Mouse (Mus musculus) limb, embryonic 15.5 days (tissue): ENCODE measurements around the gene Zfp219. TPM values are rescaled to one million over a fixed set of nuclear protein-coding genes. Genes with fewer than 3 reads are reported as not detected.
A peak's percentile ranks its signal among the peaks of the same experiment; 100 is the strongest.

Source experiments
- ATAC-seq: fragments of 200-750 bp; cut with Nextera tagmentation; 2 replicates; pipeline ENCODE4 v1.8.0; 2017; ENCODE audit warnings: low read depth, moderate TSS enrichment; ENCODE audit not compliant: insufficient number of reproducible peaks, low FRiP score, low TSS enrichment
- H3K27ac ChIP-seq: fragments of 300-500 bp; sonication (generic); 2 replicates; pipeline ENCODE4 v1.5.1; 2015; ENCODE audit warnings: moderate library complexity, mild to moderate bottlenecking, inconsistent platforms
- H3K27me3 ChIP-seq: fragments of 300-500 bp; sonication (generic); 2 replicates; pipeline ENCODE4 v1.6.1; 2015; ENCODE audit warnings: inconsistent platforms
- H3K36me3 ChIP-seq: fragments of 300-500 bp; sonication (generic); 2 replicates; pipeline ENCODE4 v1.6.1; 2015; ENCODE audit warnings: inconsistent platforms
- H3K4me1 ChIP-seq: fragments of 300-500 bp; sonication (generic); 2 replicates; pipeline ENCODE4 v1.6.1; 2015; ENCODE audit warnings: inconsistent platforms
- H3K4me2 ChIP-seq: fragments of 300-500 bp; sonication (generic); 2 replicates; pipeline ENCODE4 v1.6.1; 2015; ENCODE audit warnings: mild to moderate bottlenecking, inconsistent platforms
- H3K4me3 ChIP-seq: fragments of 300-500 bp; sonication (generic); 2 replicates; pipeline ENCODE4 v1.5.1; 2015; ENCODE audit warnings: mild to moderate bottlenecking, inconsistent platforms
- H3K9ac ChIP-seq: fragments of 300-500 bp; sonication (generic); 2 replicates; pipeline ENCODE4 v1.6.1; 2015; ENCODE audit warnings: inconsistent platforms
- H3K9me3 ChIP-seq: fragments of 300-500 bp; sonication (generic); 2 replicates; pipeline ENCODE4 v1.6.1; 2016; ENCODE audit warnings: inconsistent platforms
- WGBS: fragments of 180-500 bp; shearing (Covaris S2); methylation state at CpG from one replicate; pipeline ENCODE4 v1.1.7; 2015; 5-methylcytosine and 5-hydroxymethylcytosine counted together
- polyA plus RNA-seq: library from polyadenylated mRNA; unstranded; fragments of >200 nt; fragmentation: Nextera tagmentation; extraction: Ambion mirVana; gene quantifications from 2 replicates; pipeline ENCODE4 v1.2.1, GENCODE M21; 2015

The Zfp219 gene
- polyA plus RNA-seq, 1 experiment from 2014 or later: 26.7 TPM

DNA sequence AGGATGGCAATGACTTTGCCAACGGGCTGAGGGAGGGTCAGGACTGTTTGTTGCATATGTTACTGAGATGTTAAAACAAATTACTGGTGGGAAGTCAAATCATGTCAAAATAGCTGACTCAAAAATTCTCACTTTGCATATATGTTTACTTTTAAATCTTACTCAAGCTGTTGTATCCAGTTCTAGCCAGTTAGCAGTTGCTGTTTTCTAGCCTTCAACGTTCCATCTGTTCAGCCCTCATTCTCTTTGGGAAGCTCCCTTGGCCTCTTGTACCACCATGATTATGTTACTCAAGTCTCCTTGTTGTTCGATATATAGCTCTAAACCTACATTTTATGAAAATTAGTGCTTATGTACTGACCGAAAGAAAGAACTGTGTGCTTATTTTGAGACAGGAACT, 5.8 kb upstream of the Zfp219 start:
- Histone ChIP-seq H3K27ac (no peak overlapping the region), H3K4me3 (no peak overlapping the region), H3K36me3 (no peaks in the 10 kb centered on the region), H3K27me3 (no peaks in the 10 kb centered on the region), H3K9ac (no peak overlapping the region), H3K4me2 (no peak overlapping the region), H3K4me1 (peaks cover 19% of the 10 kb centered on the region), H3K9me3 (no peaks in the 10 kb centered on the region)
- ATAC-seq: no peak
- WGBS: 83% methylated on average over 4 of the region's 4 CpGs

DNA sequence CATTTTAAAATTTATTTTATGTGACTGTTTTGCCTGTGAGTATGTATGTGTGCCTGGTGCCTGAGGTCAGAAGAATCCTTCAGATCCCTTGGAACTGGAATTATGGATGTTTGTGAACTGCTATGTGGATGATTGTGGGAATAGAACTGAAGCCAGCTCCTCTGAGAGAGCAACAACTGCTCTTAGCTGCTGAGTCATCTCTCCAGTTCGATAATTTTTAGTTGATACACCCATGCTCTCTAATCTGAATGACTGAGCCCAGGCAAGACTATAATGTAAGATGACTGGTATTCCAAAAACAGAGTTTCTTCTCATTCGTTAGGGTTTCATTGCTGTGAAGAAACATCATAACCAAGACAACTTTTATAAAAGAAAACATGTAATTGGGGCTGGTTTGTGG, 3.6 kb upstream of the Zfp219 start:
- ATAC-seq: no peak
- no peak overlapping the region for H3K9ac ChIP-seq
- no peaks in the 10 kb centered on the region for H3K9me3 ChIP-seq
- H3K4me3 ChIP-seq: no peak overlapping the region
- no peak overlapping the region for H3K4me2 ChIP-seq
- peaks cover 28% of the 10 kb centered on the region for H3K4me1 ChIP-seq
- no peaks in the 10 kb centered on the region for H3K27me3 ChIP-seq
- 79% methylated on average over 2 of the region's 2 CpGs for WGBS
- no peak overlapping the region for H3K27ac ChIP-seq
- no peaks in the 10 kb centered on the region for H3K36me3 ChIP-seq

DNA sequence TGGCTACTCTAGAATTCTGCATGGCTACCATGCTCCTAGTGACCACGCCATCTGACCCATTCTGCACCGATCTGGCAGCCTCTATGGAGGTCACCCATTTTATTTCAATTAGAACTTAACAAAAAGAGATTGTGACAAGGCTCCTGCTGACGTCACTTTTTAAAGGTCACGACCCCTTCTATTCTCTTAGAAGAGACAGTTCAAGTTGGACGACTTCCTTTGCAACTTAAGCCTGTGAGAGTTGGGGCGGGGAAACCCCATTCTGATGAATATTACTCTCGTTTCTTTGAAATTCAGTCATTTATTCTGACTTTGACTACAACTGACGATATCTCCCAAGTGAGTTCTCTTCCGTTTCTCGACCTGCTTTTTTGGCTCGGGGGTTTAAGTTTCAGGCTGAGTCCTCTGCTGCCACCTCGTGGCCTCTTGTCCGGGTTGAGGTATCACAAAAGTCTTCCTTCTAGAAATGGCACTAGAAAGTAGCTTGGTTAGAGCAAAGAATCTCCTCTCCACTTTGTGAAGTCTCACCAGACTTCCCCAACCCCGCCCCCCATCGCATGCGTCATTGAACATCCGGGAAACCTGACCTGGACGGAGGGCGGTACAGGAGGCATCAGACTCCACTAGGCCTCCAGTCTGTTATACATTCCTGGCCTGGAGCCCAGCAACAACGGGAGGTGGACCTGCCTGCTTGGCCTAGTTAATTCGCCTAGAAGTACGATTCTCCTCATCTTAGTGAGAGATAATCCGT, 2.4 kb upstream of the Zfp219 start:
- peak overlapping the region; percentile 48 for H3K4me2 ChIP-seq
- no peaks in the 10 kb centered on the region for H3K36me3 ChIP-seq
- peak overlapping the region; percentile 32 for H3K4me3 ChIP-seq
- H3K4me1 ChIP-seq: peaks cover 37% of the 10 kb centered on the region
- 5% methylated on average over 23 of the region's 23 CpGs for WGBS
- H3K27ac ChIP-seq: peak overlapping the region; percentile 86
- H3K9me3 ChIP-seq: no peaks in the 10 kb centered on the region
- no peaks in the 10 kb centered on the region for H3K27me3 ChIP-seq
- no peak overlapping the region for H3K9ac ChIP-seq
- peak; percentile 67 for ATAC-seq

DNA sequence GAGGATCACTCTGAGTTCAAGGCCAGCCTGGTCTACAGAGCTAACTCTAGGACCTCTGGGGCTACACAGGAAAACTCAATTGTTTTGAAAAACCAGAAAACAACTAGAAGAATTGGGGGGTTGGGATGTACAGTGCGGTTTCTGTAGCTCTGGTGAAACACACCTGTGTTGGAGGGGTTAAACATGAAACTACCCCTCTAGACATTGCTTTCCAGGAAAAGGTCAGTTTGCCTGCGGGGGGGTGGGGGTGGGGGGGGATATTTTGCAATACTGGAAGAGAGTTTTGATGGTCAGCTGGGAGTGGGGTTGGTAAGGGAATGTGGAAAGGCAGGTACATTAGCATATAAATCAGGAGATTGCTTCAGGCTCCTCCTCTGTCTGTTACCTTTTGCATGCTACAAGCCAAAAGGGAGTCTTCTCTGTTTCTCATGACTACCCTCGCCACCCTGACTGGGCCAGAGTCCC, 1.7 kb upstream of the Zfp219 start:
- no peaks in the 10 kb centered on the region for H3K9me3 ChIP-seq
- H3K27me3 ChIP-seq: no peaks in the 10 kb centered on the region
- peak overlapping the region; percentile 86 for H3K27ac ChIP-seq
- H3K4me1 ChIP-seq: peaks cover 37% of the 10 kb centered on the region
- peak overlapping the region; percentile 48 for H3K4me2 ChIP-seq
- H3K36me3 ChIP-seq: no peaks in the 10 kb centered on the region
- WGBS: 63% methylated on average over 3 of the region's 3 CpGs
- H3K9ac ChIP-seq: no peak overlapping the region
- H3K4me3 ChIP-seq: no peak overlapping the region; the same call in 1 of the 2 replicates
- no peak for ATAC-seq

DNA sequence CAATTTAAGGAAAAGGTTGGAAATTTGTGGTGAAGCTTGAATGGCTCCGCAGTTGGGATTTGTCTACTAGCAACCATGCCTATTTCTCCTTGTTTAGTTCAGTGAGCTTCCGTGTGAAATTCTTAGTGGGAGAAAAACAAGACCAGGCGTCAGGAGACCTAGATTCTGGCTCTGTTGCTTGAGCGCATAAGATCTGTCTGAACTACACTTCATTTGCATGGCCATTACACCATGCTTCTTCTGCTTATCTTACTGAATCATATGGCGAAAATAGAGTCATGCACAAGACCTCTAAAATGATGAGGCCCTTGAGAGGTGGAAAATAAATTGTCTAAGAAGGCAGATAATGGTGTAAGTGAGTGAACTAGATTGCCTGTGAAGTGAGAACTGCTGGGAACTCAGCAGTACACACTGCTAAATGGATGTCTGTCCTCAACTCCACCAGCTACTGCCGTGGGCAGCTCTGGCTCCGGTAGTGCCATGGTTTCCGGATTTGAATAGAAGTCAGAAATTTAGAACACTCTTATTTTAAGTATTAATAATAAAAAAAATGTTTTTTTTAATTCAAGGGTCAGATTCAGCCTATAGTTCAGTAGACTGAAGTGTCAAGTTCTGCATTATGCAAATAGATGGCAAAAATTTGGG, 1.2 kb upstream of the Zfp219 start:
- no peaks in the 10 kb centered on the region for H3K9me3 ChIP-seq
- H3K27ac ChIP-seq: peak overlapping the region; percentile 99
- no peaks in the 10 kb centered on the region for H3K27me3 ChIP-seq
- H3K4me1 ChIP-seq: peaks cover 37% of the 10 kb centered on the region
- no peaks in the 10 kb centered on the region for H3K36me3 ChIP-seq
- H3K4me2 ChIP-seq: no peak overlapping the region
- no peak overlapping the region for H3K4me3 ChIP-seq
- 85% methylated on average over 8 of the region's 8 CpGs for WGBS
- no peak for ATAC-seq
- H3K9ac ChIP-seq: no peak overlapping the region

DNA sequence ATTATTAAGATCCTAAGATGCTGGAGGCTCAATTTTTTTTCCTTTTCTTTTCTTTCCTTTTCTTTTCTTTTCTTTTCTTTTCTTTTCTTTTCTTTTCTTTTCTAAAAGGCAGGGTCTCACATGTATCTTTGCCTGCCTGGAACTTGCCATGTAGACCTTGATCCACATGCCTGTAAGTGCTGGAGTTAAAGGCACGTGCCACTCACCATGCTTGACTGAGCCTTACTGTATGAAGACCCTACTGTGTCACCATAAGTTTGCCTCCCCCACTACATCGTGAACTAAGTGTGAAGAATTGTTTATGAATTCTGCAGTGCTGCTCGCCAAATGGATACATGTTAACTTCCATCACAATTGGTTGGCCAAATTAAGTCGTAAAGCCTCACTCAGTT, 601 bp upstream of the Zfp219 start:
- Histone ChIP-seq H3K9ac (no peak overlapping the region), H3K27me3 (no peaks in the 10 kb centered on the region), H3K4me2 (peak overlapping the region; percentile 55; the same call in 1 of the 2 replicates), H3K4me3 (peak overlapping the region; percentile 66), H3K4me1 (peaks cover 42% of the 10 kb centered on the region), H3K36me3 (no peaks in the 10 kb centered on the region), H3K27ac (peak overlapping the region; percentile 99), H3K9me3 (no peaks in the 10 kb centered on the region)
- ATAC-seq: no peak
- 63% methylated on average over 4 of the region's 4 CpGs for WGBS

DNA sequence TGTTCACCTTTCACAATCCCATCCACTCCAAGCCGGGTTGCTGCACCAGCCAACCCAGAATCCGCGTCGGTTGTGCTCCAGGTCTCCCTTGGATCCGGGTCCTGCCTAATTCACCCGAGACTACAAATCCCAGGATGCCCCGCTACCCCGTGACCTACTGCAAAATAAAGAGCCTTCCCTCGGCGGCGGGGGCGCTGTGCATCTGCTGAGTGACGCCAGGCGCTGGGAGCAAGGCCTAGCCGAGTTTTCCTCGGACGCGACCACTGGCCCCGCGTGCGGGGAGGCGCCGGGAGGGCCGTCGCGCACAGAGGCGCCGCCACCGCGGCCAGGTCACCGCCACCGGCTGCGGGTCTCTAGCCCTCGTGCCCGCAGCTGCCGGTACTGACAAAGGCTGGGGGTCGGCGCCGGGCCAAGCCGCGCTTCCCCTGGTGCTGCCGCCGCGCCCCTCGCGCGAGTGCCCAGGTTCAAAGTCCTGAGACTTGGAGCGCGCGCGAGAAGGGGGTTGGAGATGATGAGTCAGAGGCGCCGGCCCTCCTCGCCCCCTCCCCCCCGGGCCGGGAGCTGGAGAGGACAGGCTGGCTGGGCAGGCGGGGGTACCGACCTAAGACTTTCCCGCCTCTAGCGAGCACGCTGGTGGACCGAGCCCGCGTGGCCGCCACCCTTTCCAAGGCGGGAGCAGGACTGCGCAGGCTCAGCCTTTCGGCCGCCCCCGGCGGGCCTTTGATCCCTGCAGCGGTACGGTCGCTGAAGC, 768 bp downstream of the Zfp219 start:
- Histone ChIP-seq H3K4me3 (peak overlapping the region; percentile 66), H3K9me3 (no peaks in the 10 kb centered on the region), H3K4me2 (peak overlapping the region; percentile 55), H3K36me3 (no peaks in the 10 kb centered on the region), H3K9ac (peak overlapping the region; percentile 81), H3K27me3 (no peaks in the 10 kb centered on the region), H3K27ac (peak overlapping the region; percentile 99), H3K4me1 (peaks cover 53% of the 10 kb centered on the region)
- peak; percentile 91 for ATAC-seq
- WGBS: under 1% methylated on average over 69 of the region's 74 CpGs

DNA sequence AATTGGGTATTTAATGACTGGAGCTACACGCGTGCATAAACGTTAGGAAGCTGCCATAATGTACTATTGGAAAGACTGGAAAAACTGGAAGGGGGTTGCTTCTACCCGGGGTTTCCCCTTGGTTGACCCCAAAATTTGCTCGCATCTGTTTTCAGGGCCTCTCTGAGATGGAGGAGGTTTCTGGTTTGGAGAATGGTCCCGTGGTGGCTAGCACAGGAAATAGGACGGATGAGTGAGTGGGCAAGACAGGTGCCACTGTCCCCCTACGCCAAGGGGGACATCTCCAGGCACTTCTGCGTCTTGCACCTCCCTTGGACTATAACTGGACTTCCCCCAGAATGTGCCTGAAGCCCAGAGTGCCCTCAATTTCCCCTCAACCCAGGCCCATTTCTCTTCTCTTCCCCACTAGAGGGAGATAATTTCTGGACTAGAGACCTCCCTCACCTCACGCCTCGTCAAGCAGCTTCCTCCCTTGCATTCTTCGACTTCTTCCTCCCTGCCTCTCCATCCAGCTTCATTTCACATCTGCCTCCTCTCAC, 1.4 kb downstream of the Zfp219 start:
- Histone ChIP-seq H3K4me1 (peaks cover 53% of the 10 kb centered on the region), H3K36me3 (no peaks in the 10 kb centered on the region), H3K27ac (peak overlapping the region; percentile 99), H3K27me3 (no peaks in the 10 kb centered on the region), H3K9ac (peak overlapping the region; percentile 81), H3K4me2 (peak overlapping the region; percentile 55), H3K4me3 (peak overlapping the region; percentile 66), H3K9me3 (no peaks in the 10 kb centered on the region)
- WGBS: 28% methylated on average over 12 of the region's 12 CpGs
- ATAC-seq: peak; percentile 0; the same call in 1 of the 2 replicates

DNA sequence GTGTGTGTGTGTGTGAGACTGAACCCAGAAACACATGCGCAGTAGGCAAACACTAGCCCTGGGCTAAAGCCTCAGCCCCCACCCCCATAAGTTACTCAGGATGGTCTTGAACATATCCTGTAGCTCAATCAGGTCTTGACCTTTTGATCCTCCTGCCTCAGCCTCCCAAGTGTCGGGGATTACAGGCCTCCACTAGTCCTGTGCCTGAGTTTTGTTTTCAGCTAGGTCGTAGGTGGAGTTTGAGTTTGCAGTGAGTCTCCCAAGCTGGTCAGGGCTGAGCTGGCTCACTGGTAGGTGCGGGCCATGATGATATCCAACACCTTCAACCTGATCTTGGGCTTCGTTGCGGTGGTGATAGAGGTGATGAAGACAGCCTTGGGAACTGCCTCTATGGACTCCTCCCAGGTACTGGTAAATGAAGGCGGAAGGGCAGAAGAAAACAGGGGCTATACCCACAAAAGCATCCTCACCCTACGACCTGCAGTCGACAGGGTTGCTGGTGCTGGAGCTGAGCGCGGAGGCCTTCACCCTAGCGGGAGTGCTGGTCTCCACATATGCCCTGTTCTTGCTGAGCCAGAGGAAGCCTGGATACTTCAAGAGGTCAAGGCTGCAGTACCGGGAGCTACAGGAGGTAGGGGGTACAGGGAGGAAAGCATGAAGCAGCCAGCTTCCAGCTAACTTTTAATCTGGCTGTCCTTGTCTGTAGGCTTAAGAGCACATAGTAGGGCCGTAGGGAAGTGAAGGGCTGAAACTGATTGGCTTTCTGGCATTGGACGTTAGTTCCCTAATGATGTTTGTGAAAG, 2.1 kb downstream of the Zfp219 start:
- H3K9ac ChIP-seq: no peak overlapping the region

DNA sequence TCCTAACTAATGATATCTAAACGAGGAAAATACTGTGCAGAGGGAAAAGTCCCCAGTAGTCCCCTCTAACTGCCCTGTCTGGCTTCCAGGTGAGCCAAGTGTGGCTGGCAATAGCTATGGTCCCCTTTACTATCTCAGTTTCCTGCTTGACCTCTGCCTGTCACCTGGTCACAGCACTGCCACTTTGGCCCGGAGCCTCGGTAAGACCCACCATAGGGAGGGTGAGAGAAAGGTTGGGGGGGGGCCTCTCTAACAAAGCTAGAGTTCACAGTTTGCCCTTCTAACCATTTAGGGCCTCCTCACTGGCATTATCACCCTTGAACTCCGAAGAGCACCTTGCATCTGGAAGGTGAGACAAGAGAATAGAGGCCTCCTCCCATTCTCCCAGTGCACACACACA, 2.9 kb downstream of the Zfp219 start:
- no peak overlapping the region for H3K4me3 ChIP-seq
- no peaks in the 10 kb centered on the region for H3K9me3 ChIP-seq
- ATAC-seq: no peak
- no peak overlapping the region for H3K27ac ChIP-seq
- no peak overlapping the region for H3K9ac ChIP-seq
- H3K27me3 ChIP-seq: no peaks in the 10 kb centered on the region
- 78% methylated on average over 4 of the region's 4 CpGs for WGBS
- no peaks in the 10 kb centered on the region for H3K36me3 ChIP-seq
- peaks cover 50% of the 10 kb centered on the region for H3K4me1 ChIP-seq
- no peak overlapping the region for H3K4me2 ChIP-seq

More for the DNA sequence above, 2.1 kb downstream of the Zfp219 start:
- H3K27ac ChIP-seq: peak overlapping the region; percentile 99
- peaks cover 57% of the 10 kb centered on the region for H3K4me1 ChIP-seq
- WGBS: 84% methylated on average over 15 of the region's 15 CpGs
- no peak for ATAC-seq
- H3K4me3 ChIP-seq: peak overlapping the region; percentile 66
- H3K36me3 ChIP-seq: no peaks in the 10 kb centered on the region
- peak overlapping the region; percentile 55 for H3K4me2 ChIP-seq
- H3K9me3 ChIP-seq: no peaks in the 10 kb centered on the region
- no peaks in the 10 kb centered on the region for H3K27me3 ChIP-seq
